Mouse (Mus musculus): Measurements from ENCODE around the gene Mettl15. TPM values are rescaled to one million over a fixed set of nuclear protein-coding genes. Genes with fewer than 3 reads are reported as not detected.

Mettl15 gene
- total and polyA plus RNA-seq, 2 experiments from 2014 or later, result 14.7 to 18.2 TPM

DNA sequence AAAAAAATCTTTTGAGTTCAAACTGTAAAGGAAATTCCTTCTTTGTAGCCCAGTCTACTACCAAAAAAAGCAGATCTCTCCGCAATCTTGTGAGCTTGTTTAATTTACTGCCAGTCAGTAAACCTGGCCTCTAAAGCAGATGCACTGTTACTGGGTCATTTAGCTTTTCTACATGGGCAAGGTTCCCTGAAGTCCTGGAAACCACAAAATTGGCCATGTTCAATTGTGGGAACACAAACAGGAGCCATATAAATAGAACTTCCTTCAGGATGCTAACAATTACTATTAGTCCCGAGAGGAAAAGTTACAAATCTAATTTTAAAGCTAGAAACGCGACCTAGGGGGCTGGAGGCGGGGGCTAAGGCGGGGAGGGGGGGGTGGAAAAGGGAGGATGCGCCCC is 3.0 kb downstream of the Mettl15 start:
- H3K4me3 ChIP-seq (ENCODE audit: low read depth, low read length), result peak overlapping the region; percentile 87
- H3K4me2 ChIP-seq (ENCODE audit: low read depth, low read length), result peak overlapping the region; percentile 88
- H3K36me3 ChIP-seq (replicated peaks; ENCODE audit: control insufficient read depth, insufficient read depth, low read length), result no peaks in the 10 kb centered on the region
- 6% methylated on average over 7 of the region's 7 CpGs for WGBS
- no peaks in the 10 kb centered on the region for H3K27me3 ChIP-seq (ENCODE audit: control insufficient read depth, insufficient read depth, low read length)
- no peaks in the 10 kb centered on the region for H3K9me3 ChIP-seq (replicated peaks; ENCODE audit: control insufficient read depth, low read length)
- no peak for TF ChIP-seq CTCF (IDR thresholded peaks at IDR 0.05; ENCODE audit: low read depth)
- no peak for TF ChIP-seq EP300 (IDR thresholded peaks at IDR 0.05; ENCODE audit: low read depth)
- ATAC-seq (ENCODE audit: insufficient read depth, low read depth) (no peak), DNase-seq (ENCODE audit: low spot score) (no peak)
- peak overlapping the region; percentile 90 for H3K9ac ChIP-seq (replicated peaks; ENCODE audit: low read depth, low read length)
- peaks cover 13% of the 10 kb centered on the region; the same call in 1 of the 2 replicates for H3K4me1 ChIP-seq (ENCODE audit: control insufficient read depth, insufficient read depth)
- H3K27ac ChIP-seq (ENCODE audit: low read depth), result peak overlapping the region; percentile 63

- no peak overlapping the region for H3K4me2 ChIP-seq (ENCODE audit: low read depth, low read length)
- H3K9me3 ChIP-seq (replicated peaks; ENCODE audit: control insufficient read depth, low read length), result no peaks in the 10 kb centered on the region
- no peak for ATAC-seq (ENCODE audit: insufficient read depth, low read depth)
- 94% methylated on average over 1 of the region's 1 CpGs for WGBS
- H3K27me3 ChIP-seq (ENCODE audit: control insufficient read depth, insufficient read depth, low read length), result no peaks in the 10 kb centered on the region
- TF ChIP-seq EP300 (IDR thresholded peaks at IDR 0.05; ENCODE audit: low read depth), result no peak
- DNase-seq (ENCODE audit: low spot score), result no peak
- no peak overlapping the region for H3K9ac ChIP-seq (replicated peaks; ENCODE audit: low read depth, low read length)
- H3K27ac ChIP-seq (ENCODE audit: low read depth), result no peak overlapping the region
- no peak overlapping the region for H3K4me3 ChIP-seq (ENCODE audit: low read depth, low read length)
- H3K36me3 ChIP-seq (replicated peaks; ENCODE audit: control insufficient read depth, insufficient read depth, low read length), result no peaks in the 10 kb centered on the region
- H3K4me1 ChIP-seq (ENCODE audit: control insufficient read depth, insufficient read depth), result no peaks in the 10 kb centered on the region
Measured at GRCm38 (mm10) chr2:109273098-109273497, 7.5 kb downstream of the Mettl15 start.

GRCm38 (mm10) chr2:109262779-109263178 is 17.8 kb downstream of the Mettl15 start:
- TF ChIP-seq EP300 (IDR thresholded peaks at IDR 0.05; ENCODE audit: low read depth) (no peak), CTCF (IDR thresholded peaks at IDR 0.05; ENCODE audit: low read depth) (no peak)
- Histone ChIP-seq H3K36me3 (replicated peaks; ENCODE audit: control insufficient read depth, insufficient read depth, low read length) (no peaks in the 10 kb centered on the region), H3K27ac (ENCODE audit: low read depth) (no peak overlapping the region), H3K4me1 (ENCODE audit: control insufficient read depth, insufficient read depth) (no peaks in the 10 kb centered on the region), H3K9ac (replicated peaks; ENCODE audit: low read depth, low read length) (no peak overlapping the region), H3K9me3 (replicated peaks; ENCODE audit: control insufficient read depth, low read length) (no peaks in the 10 kb centered on the region), H3K4me2 (ENCODE audit: low read depth, low read length) (no peak overlapping the region), H3K27me3 (ENCODE audit: control insufficient read depth, insufficient read depth, low read length) (no peaks in the 10 kb centered on the region), H3K4me3 (ENCODE audit: low read depth, low read length) (no peak overlapping the region)
- WGBS, result 85% methylated on average over 1 of the region's 1 CpGs
- ATAC-seq (ENCODE audit: insufficient read depth, low read depth) (no peak), DNase-seq (ENCODE audit: low spot score) (no peak)

DNA sequence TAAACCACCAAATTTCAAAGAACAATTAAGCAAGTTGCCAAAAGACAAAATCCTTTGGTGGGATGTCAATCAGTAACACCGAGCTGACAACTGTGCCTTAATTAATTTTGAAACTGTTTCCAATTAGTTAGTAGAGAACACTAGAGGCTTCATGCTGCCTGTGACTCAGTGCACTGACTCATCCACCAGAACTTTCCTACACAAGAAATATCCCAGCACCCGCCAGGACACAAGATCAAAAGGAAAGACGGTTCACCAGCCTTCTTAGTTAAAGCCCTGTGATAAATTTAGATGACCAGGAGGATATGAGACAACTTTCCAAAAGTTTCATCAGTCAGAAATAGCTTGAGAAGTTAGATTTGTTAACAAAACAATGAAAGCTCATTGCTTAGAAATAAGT is 38.6 kb downstream of the Mettl15 start:
- Histone ChIP-seq H3K4me2 (ENCODE audit: low read depth, low read length) (no peak overlapping the region), H3K27ac (ENCODE audit: low read depth) (no peak overlapping the region), H3K36me3 (replicated peaks; ENCODE audit: control insufficient read depth, insufficient read depth, low read length) (no peaks in the 10 kb centered on the region), H3K9ac (replicated peaks; ENCODE audit: low read depth, low read length) (no peak overlapping the region), H3K9me3 (replicated peaks; ENCODE audit: control insufficient read depth, low read length) (no peaks in the 10 kb centered on the region), H3K27me3 (ENCODE audit: control insufficient read depth, insufficient read depth, low read length) (no peaks in the 10 kb centered on the region), H3K4me1 (ENCODE audit: control insufficient read depth, insufficient read depth) (no peaks in the 10 kb centered on the region), H3K4me3 (ENCODE audit: low read depth, low read length) (no peak overlapping the region)
- ATAC-seq (ENCODE audit: insufficient read depth, low read depth), result no peak
- TF ChIP-seq CTCF (IDR thresholded peaks at IDR 0.05; ENCODE audit: low read depth), result no peak
- TF ChIP-seq EP300 (IDR thresholded peaks at IDR 0.05; ENCODE audit: low read depth), result no peak
- no peak for DNase-seq (ENCODE audit: low spot score)
- WGBS, result 56% methylated on average over 3 of the region's 3 CpGs

DNA sequence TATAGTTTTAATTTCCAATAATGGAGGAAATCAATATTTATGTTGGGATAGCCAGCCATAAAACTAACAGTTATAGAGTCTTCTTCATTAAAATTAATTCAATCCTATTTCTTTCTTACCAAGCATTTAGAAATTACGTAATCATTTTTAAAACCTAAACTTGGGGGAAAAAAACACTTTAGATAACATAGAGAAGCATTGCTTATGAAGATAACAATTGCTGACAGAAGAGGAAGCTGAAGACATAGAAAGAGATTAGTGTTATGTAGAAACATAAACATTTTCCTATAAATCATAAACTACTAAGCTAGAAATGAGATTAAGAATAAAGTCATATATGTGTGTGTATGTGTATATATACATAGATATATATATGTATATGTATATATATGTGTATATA is 44.8 kb downstream of the Mettl15 start:
- Histone ChIP-seq H3K27me3 (ENCODE audit: control insufficient read depth, insufficient read depth, low read length) (no peaks in the 10 kb centered on the region), H3K4me1 (ENCODE audit: control insufficient read depth, insufficient read depth) (no peaks in the 10 kb centered on the region), H3K27ac (ENCODE audit: low read depth) (no peak overlapping the region), H3K4me3 (ENCODE audit: low read depth, low read length) (no peak overlapping the region), H3K4me2 (ENCODE audit: low read depth, low read length) (no peak overlapping the region), H3K9ac (replicated peaks; ENCODE audit: low read depth, low read length) (no peak overlapping the region), H3K9me3 (replicated peaks; ENCODE audit: control insufficient read depth, low read length) (no peaks in the 10 kb centered on the region), H3K36me3 (replicated peaks; ENCODE audit: control insufficient read depth, insufficient read depth, low read length) (no peaks in the 10 kb centered on the region)
- ATAC-seq (ENCODE audit: insufficient read depth, low read depth), result no peak
- DNase-seq (ENCODE audit: low spot score), result no peak
- no peak for TF ChIP-seq CTCF (IDR thresholded peaks at IDR 0.05; ENCODE audit: low read depth)
- no peak for TF ChIP-seq EP300 (IDR thresholded peaks at IDR 0.05; ENCODE audit: low read depth)
- WGBS, result 76% methylated on average over 1 of the region's 1 CpGs

DNA sequence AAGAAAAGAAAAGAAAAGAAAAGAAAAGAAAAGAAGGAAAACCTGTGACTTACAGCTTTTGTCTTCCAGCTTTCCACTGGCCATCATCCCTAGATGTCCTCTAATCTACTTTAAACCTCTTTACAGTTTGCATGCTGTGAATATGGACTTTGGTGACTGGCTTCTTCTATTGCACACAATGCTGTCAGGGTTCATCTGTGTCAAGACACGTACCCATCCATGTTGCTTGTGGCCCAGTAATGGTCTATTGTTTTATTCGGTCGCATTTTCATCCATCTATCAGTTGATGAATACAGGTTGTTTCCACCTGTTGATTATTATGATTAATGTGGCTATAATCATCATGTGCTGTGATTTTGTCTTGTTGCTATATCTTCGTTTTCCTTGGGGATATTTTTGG is 46.7 kb downstream of the Mettl15 start:
- Histone ChIP-seq H3K9ac (replicated peaks; ENCODE audit: low read depth, low read length) (no peak overlapping the region), H3K27me3 (ENCODE audit: control insufficient read depth, insufficient read depth, low read length) (no peaks in the 10 kb centered on the region), H3K4me3 (ENCODE audit: low read depth, low read length) (no peak overlapping the region), H3K27ac (ENCODE audit: low read depth) (no peak overlapping the region), H3K4me2 (ENCODE audit: low read depth, low read length) (no peak overlapping the region), H3K36me3 (replicated peaks; ENCODE audit: control insufficient read depth, insufficient read depth, low read length) (no peaks in the 10 kb centered on the region), H3K9me3 (replicated peaks; ENCODE audit: control insufficient read depth, low read length) (no peaks in the 10 kb centered on the region), H3K4me1 (ENCODE audit: control insufficient read depth, insufficient read depth) (no peaks in the 10 kb centered on the region)
- TF ChIP-seq CTCF (IDR thresholded peaks at IDR 0.05; ENCODE audit: low read depth), result no peak
- TF ChIP-seq EP300 (IDR thresholded peaks at IDR 0.05; ENCODE audit: low read depth), result no peak
- 81% methylated on average over 4 of the region's 4 CpGs for WGBS
- ATAC-seq (ENCODE audit: insufficient read depth, low read depth) (no peak), DNase-seq (ENCODE audit: low spot score) (no peak)

Measured in heart, postnatal 0 days (tissue).